Mouse (Mus musculus) MEL (cell line): ENCODE data around the gene Mast1.

Source experiments
- CTCF ChIP-seq, 3 experiments: IDR thresholded peaks in 2 of 3; conservative IDR thresholded peaks in 1 of 3; 2 replicates each; pipeline ENCODE4 v1.5.1; 2011 to 2012; ENCODE audit warnings: low read length in 3 of 3, low read depth in 2 of 3, mild to moderate bottlenecking in 2 of 3, improper control_type of control experiment in 1 of 3, inconsistent platforms in 1 of 3, mixed read lengths in 1 of 3, moderate library complexity in 1 of 3; ENCODE audit not compliant: control insufficient read depth in 1 of 3, insufficient read depth in 1 of 3, poor library complexity in 1 of 3, severe bottlenecking in 1 of 3
- E2F4 ChIP-seq: IDR thresholded peaks from 2 replicates; pipeline ENCODE4 v1.6.1; 2011; ENCODE audit warnings: low read depth, low read length, improper control_type of control experiment, borderline replicate concordance
- EP300 ChIP-seq, 2 experiments: IDR thresholded peaks; 2 replicates each; pipeline ENCODE4 v1.6.1; 2011; ENCODE audit warnings: improper control_type of control experiment in 2 of 2, low read length in 2 of 2, low read depth in 1 of 2, mild to moderate bottlenecking in 1 of 2
- ETS1 ChIP-seq: IDR thresholded peaks from 2 replicates; pipeline ENCODE4 v1.6.1; 2012; ENCODE audit warnings: low read depth, mild to moderate bottlenecking, inconsistent platforms, low read length, improper control_type of control experiment, moderate library complexity
- GATA1 ChIP-seq: IDR thresholded peaks from 2 replicates; pipeline ENCODE4 v1.6.1; 2011; ENCODE audit warnings: low read depth, low read length, improper control_type of control experiment
- HCFC1 ChIP-seq: IDR thresholded peaks from 2 replicates; pipeline ENCODE4 v1.6.1; 2012; ENCODE audit warnings: low read depth, mild to moderate bottlenecking, inconsistent platforms, low read length, improper control_type of control experiment, moderate library complexity
- JUND ChIP-seq: IDR thresholded peaks from 2 replicates; pipeline ENCODE4 v1.6.1; 2011; ENCODE audit warnings: low read depth, mild to moderate bottlenecking, improper control_type of control experiment, low read length
- MEF2A ChIP-seq: IDR thresholded peaks from 2 replicates; pipeline ENCODE4 v1.6.1; 2014; ENCODE audit warnings: low read depth, mild to moderate bottlenecking, inconsistent platforms, low read length, improper control_type of control experiment; ENCODE audit not compliant: poor library complexity, insufficient replicate concordance, severe bottlenecking; ENCODE audit errors: extremely low read depth
- MXI1 ChIP-seq: IDR thresholded peaks from 2 replicates; pipeline ENCODE4 v1.6.1; 2011; ENCODE audit warnings: mild to moderate bottlenecking, low read depth, low read length, improper control_type of control experiment
- NRF1 ChIP-seq: IDR thresholded peaks from 2 replicates; pipeline ENCODE4 v1.6.1; 2014; ENCODE audit warnings: low read depth, mild to moderate bottlenecking, inconsistent platforms, low read length, improper control_type of control experiment, moderate library complexity; ENCODE audit not compliant: poor library complexity, insufficient read depth, severe bottlenecking
- POLR2A ChIP-seq, 2 experiments: IDR thresholded peaks; 2 replicates each; pipeline ENCODE4 v1.6.1; 2011 to 2012; ENCODE audit warnings: low read length in 2 of 2, mild to moderate bottlenecking in 2 of 2, control low read depth in 1 of 2, improper control_type of control experiment in 1 of 2, low read depth in 1 of 2, moderate library complexity in 1 of 2; ENCODE audit not compliant: control insufficient read depth in 1 of 2, insufficient read depth in 1 of 2, poor library complexity in 1 of 2
- SMC3 ChIP-seq: IDR thresholded peaks from 2 replicates; pipeline ENCODE4 v1.6.1; 2011; ENCODE audit warnings: low read depth, low read length, improper control_type of control experiment
- USF1 ChIP-seq: IDR thresholded peaks from 2 replicates; pipeline ENCODE4 v1.6.1; 2014; ENCODE audit warnings: low read depth, mild to moderate bottlenecking, inconsistent platforms, low read length, improper control_type of control experiment, moderate library complexity

GRCm38 (mm10) chr8:84907037-84907436 is 30.1 kb downstream of the Mast1 start:
- no peak for TF ChIP-seq GATA1
- TF ChIP-seq MXI1, result no peak
- TF ChIP-seq POLR2A (IDR thresholded peaks at IDR 0.05; ENCODE audit: control insufficient read depth in 1 of 2, insufficient read depth in 1 of 2, low read depth in 1 of 2, low read length in 2 of 2, poor library complexity in 1 of 2), result peak in 1 of 2 experiments; percentile 28; a peak in 2 of 4 replicates
- TF ChIP-seq CTCF (IDR thresholded peaks at IDR 0.05 in 2 of 3, conservative IDR thresholded peaks at IDR 0.05 in 1 of 3; ENCODE audit: control insufficient read depth in 1 of 3, insufficient read depth in 1 of 3, low read depth in 2 of 3, low read length in 3 of 3, poor library complexity in 1 of 3, severe bottlenecking in 1 of 3), result no peak
- TF ChIP-seq SMC3, result no peak
- TF ChIP-seq E2F4, result no peak
- TF ChIP-seq HCFC1, result no peak
- no peak for TF ChIP-seq EP300 (IDR thresholded peaks at IDR 0.05; ENCODE audit: low read depth in 1 of 2, low read length in 2 of 2)
- TF ChIP-seq NRF1, result no peak
- no peak for TF ChIP-seq ETS1
- TF ChIP-seq USF1, result no peak
- TF ChIP-seq MEF2A, result no peak
- TF ChIP-seq JUND, result no peak
